In genomic region chr9:62491104-62491503, GRCm38 (mm10) we compare ENCODE assay signal across 8 mouse cellular contexts. TPM values are rescaled to one million over a fixed set of nuclear protein-coding genes. Genes with fewer than 3 reads are reported as not detected.
DNase-seq lines count a peak whose midpoint lies in the region; ATAC-seq and TF ChIP-seq lines count a peak whose summit lies in the region.
"Had no signal": no experiment of that assay in that cellular context is flagged by ENCODE, and none has a peak within 500 bp of the region (broad histone marks: within the 10 kb centered on the region; RNA-seq: fewer than 3 reads in every experiment).

No protein-coding gene starts in this region.

- no peak overlapping the region for H3K4me3 ChIP-seq in thymus, adult 2 months (ENCODE audit: control insufficient read depth, insufficient read depth, low read length)
- H3K4me3 ChIP-seq: lung, embryonic 15.5 days had no signal

- DNase-seq in thymus, adult 2 months, result no peak
- DNase-seq in thymus, postnatal 0 days (ENCODE audit: low spot score), result no peak
- peak; percentile 26 to 37 for DNase-seq in kidney, adult 8-10 months
- no peak for DNase-seq in left cerebral cortex, postnatal 36 days (ENCODE audit: low spot score in 2 of 2)
- no peak for DNase-seq in spleen, postnatal 14 days (ENCODE audit: low spot score in 2 of 2)

- H3K36me3 ChIP-seq in thymus, adult 2 months (ENCODE audit: control insufficient read depth, insufficient read depth, low read length), result no peaks in the 10 kb centered on the region
- H3K36me3 ChIP-seq: lung, embryonic 15.5 days had no signal

- H3K4me1 ChIP-seq in thymus, adult 2 months (replicated peaks; ENCODE audit: control insufficient read depth, insufficient read depth, low read length), result peaks cover 8% of the 10 kb centered on the region

- no peaks in the 10 kb centered on the region for H3K27me3 ChIP-seq in thymus, adult 2 months (ENCODE audit: control insufficient read depth, insufficient read depth, low read length)
- H3K27me3 ChIP-seq: lung, embryonic 15.5 days had no signal

- WGBS in thymus, adult 2 months, result 93% methylated on average over 3 of the region's 3 CpGs

- no peak overlapping the region for H3K27ac ChIP-seq in thymus, adult 2 months (ENCODE audit: control insufficient read depth, insufficient read depth, low read length)
- H3K27ac ChIP-seq: lung, embryonic 15.5 days had no signal

- intact Hi-C loops in left cerebral cortex, postnatal 36 days (cut with DNase I), result loop anchor here (5.0 kb wide), 1 partner anchor 271 kb away; no protein-coding TSS in a partner anchor

- TF ChIP-seq CTCF in thymus, adult 2 months (IDR thresholded peaks at IDR 0.05; ENCODE audit: borderline replicate concordance, control insufficient read depth, extremely low read depth, insufficient read depth, low read length, poor library complexity), result 0 out of 2 replicates have a peak, but pooled peaks have one; percentile 27

- ATAC-seq in erythroid progenitor cell, adult 5-6 weeks (replicated peaks; ENCODE audit: low FRiP score, poor library complexity, severe bottlenecking), result 0 out of 2 replicates have a peak, but pooled peaks have one; percentile 42
- ATAC-seq in megakaryocyte progenitor cell, adult 5-6 weeks (replicated peaks; ENCODE audit: poor library complexity), result peak; percentile 87

- no peak for TF ChIP-seq POLR2A in thymus, adult 2 months (IDR thresholded peaks at IDR 0.05; ENCODE audit: control insufficient read depth, extremely low read depth, insufficient read depth, low read length, poor library complexity)

RNA-seq across cellular contexts. Expression of gene Coro2b, which starts 45.7 kb away (rescaled TPM):
- 18.1 and 18.2 TPM in 2 replicates for polyA plus RNA-seq in thymus, adult 2 months (2012; rRNA removed)
- polyA plus RNA-seq in thymus, postnatal 0 days (2015; fragmentation: Nextera tagmentation; extraction: Ambion mirVana), result 3.1 and 3.4 TPM in 2 replicates
- not detected in 2 replicates for total RNA-seq in erythroid progenitor cell, adult 5-6 weeks (2015; ENCODE audit: low replicate concordance)
- 0.13 TPM in 1 of 2 replicates, not detected in the other for total RNA-seq in erythroid progenitor cell, adult 5-6 weeks (2017; ENCODE audit: low replicate concordance)
- total RNA-seq in megakaryocyte progenitor cell, adult 5-6 weeks (2015), result 0.10 and 0.30 TPM in 2 replicates
- not detected in 2 replicates for total RNA-seq in megakaryocyte progenitor cell, adult 5-6 weeks (2017)
- 100 to 1,000 TPM; 171 to 177 TPM for total RNA-seq in left cerebral cortex, postnatal 36 days (2021)

Comparison
In these comparisons a context has a peak if more than half of its experiments do, and no peak if none do; other contexts are left out.
1. DNase-seq: peak in kidney, adult 8-10 months (2 of 2); none in thymus, adult 2 months (single experiment), thymus, postnatal 0 days (single experiment), left cerebral cortex, postnatal 36 days (0 of 2) and spleen, postnatal 14 days (0 of 2).
2. RNA of gene Coro2b, which starts 45.7 kb away (total RNA-seq): 171 to 177 TPM in left cerebral cortex, postnatal 36 days; 0.10 to 0.30 TPM in megakaryocyte progenitor cell, adult 5-6 weeks and 0.13 TPM in erythroid progenitor cell, adult 5-6 weeks; every median in the first group is over 100 times any median in the second.